Mouse (Mus musculus) kidney, adult 8-10 months (tissue): ENCODE data around the gene Pnpla2.

Experiments used
- DNase-seq, 2 experiments: peaks; one replicate each; pipeline ENCODE4 v3.0.0; 2022

The Pnpla2 gene

DNA sequence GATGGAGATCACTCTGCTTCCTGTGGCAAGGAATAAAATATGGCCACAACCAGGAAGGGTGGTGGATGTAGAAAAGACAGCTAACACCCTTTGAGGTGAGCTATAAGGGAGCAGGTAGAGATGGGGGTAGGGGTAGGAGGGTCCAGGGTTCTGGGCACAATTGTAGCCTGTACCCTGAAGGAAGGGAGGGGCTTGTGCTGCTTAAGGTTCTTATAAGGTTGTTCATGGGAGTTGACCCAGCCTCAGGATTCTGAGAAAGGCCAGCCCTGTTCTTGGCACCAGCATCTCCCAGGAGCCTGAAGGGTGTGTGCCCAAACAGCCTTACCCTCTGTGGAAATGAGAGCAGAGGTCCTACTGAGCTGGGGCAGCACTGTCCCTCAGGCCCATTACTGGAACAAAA lies 3.1 kb upstream of the Pnpla2 start:
- no peak for DNase-seq

DNA sequence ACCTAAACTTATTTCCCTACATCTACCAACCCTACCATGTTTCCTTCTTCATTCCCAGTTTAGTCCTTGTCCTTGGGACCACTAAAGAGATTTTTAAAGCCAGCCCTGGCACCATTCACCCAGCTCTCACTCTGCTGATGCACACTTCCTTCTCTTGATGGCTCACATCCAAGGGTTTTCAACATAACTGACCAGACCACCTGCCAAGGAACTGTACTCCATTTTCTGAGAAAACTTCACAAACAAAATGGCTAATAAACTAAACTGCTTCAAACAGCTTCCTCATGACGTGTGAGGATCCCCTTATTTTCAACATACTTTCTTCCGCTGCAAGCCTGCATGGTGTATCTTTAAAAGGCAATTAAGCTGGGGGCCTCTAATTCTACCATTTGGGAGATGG lies 1.4 kb upstream of the Pnpla2 start:
- DNase-seq: no peak

DNA sequence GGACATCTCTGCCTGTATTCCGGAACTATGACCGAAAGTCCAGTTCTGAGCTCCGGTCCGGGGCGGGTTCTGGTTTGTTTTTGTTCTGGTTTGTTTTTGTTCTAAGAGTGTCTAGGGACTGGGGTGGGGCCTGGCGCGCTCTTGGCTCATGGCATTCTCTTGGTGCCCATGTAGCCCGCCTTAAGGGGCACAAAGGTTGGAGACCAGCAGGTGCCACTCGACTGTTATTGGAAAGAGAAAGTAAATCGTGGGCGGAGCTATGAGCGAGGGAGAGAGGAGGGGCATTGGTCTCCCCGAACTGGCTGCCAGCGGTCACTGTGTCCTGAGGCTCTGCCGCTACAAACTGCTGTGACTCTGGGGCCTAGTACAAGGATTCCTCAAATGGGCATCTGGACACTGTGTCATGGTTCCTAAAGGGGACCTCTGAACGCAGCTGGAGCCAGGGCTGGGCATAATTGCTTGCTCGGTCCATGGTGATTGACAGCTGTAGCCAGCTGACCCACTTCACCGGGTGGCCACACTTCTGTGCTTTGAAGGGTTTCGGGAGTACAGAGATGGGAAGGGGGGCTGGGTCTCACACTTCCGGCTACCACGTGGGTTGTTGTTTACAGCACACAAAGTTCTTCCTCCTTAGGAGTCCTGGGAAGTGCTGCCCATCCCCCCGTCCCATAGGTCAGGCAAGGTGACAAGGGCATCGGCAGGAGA lies 764 bp downstream of the Pnpla2 start:
- DNase-seq: peak; percentile 90 to 92

DNA sequence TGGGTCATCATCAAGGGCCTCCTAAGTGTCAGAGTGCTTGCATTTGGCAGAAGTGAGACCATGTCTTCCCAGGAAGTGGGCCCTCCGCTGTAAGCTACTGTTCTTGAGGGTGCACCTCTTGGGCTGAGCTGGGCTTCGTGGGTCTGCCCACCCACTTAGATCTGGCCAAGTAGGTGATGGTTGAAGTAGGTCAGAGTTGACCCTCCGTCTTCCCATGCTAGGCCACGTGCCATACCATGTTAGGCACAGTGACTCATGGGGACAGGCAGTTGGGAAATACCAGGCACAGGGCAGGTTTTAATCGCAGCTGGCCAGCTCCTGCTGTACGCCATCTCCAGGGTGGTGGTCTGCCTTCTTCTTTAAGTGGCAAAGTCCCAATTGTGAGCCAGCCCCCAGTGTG lies 1.7 kb downstream of the Pnpla2 start:
- no peak for DNase-seq

DNA sequence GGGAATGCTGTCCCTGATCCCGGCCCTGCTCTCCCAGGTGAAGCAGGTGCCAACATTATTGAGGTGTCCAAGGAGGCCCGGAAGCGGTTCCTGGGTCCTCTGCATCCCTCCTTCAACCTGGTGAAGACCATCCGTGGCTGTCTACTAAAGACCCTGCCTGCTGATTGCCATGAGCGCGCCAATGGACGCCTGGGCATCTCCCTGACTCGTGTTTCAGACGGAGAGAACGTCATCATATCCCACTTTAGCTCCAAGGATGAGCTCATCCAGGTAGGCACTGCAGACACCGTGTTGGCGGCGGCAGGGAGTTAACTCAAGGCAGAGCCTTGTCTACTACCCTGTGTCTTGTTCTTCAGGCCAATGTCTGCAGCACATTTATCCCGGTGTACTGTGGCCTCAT lies 2.2 kb downstream of the Pnpla2 start:
- DNase-seq: no peak

DNA sequence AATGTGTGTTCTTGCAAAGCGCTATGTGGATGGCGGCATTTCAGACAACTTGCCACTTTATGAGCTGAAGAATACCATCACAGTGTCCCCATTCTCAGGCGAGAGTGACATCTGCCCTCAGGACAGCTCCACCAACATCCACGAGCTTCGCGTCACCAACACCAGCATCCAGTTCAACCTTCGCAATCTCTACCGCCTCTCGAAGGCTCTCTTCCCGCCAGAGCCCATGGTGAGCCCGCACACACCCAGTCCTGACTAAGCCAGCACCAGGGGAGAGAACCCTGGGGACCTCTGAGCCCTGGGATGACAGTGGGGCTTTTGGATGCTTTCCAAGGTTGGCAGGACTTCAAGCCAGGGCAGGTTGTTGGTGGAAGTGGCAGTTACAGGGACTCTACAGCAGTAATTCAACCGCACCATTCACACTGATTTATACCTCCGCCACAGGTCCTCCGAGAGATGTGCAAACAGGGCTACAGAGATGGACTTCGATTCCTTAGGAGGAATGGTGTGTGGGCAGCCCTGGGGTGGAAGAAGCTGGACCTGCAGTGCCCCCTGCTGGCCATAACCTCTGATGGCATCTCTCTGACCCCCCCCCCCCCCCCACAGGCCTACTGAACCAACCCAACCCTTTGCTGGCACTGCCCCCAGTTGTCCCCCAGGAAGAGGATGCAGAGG lies 3.1 kb downstream of the Pnpla2 start:
- DNase-seq: peak in 1 of 2 experiments; percentile 70

DNA sequence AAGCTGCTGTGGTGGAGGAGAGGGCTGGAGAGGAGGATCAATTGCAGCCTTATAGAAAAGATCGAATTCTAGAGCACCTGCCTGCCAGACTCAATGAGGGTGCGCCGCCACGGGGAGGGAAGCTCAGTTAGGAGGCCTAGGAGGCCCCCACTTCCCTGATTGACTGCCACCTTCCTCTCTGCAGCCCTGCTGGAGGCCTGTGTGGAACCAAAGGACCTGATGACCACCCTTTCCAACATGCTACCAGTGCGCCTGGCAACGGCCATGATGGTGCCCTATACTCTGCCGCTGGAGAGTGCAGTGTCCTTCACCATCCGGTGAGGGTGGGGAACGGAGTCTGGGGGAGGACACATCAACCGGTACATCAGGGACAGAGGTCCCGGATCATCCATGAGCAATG lies 3.7 kb downstream of the Pnpla2 start:
- DNase-seq: no peak

DNA sequence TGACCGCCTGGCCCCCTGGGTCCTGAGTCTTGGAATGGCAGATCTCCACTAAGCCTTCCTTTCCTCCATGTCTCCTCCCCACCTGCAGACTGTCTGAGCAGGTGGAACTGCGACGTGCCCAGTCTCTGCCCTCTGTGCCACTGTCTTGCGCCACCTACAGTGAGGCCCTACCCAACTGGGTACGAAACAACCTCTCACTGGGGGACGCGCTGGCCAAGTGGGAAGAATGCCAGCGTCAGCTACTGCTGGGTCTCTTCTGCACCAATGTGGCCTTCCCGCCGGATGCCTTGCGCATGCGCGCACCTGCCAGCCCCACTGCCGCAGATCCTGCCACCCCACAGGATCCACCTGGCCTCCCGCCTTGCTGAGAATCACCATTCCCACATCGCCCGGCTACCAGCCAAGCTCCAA lies 4.3 kb downstream of the Pnpla2 start:
- DNase-seq: no peak

DNA sequence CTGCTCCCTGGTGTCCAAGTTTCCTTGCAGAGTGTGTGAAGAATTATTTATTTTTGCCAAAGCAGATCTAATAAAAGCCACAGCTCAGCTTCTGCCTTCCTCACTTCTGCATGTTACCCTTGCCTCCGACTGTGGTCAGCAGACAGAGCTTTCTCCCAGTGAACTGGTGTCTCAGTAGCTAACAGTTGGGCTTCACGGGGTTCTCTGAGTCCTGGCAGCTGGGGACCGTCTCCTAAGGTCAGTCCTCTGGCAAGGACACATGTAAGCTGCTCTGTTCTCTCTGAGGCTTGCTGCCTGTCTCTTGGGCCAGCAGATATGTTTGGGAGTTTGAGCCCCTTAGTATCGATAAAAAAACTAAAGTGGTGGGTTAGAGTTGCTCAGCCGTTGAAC lies 5.0 kb downstream of the Pnpla2 start:
- no peak for DNase-seq

DNA sequence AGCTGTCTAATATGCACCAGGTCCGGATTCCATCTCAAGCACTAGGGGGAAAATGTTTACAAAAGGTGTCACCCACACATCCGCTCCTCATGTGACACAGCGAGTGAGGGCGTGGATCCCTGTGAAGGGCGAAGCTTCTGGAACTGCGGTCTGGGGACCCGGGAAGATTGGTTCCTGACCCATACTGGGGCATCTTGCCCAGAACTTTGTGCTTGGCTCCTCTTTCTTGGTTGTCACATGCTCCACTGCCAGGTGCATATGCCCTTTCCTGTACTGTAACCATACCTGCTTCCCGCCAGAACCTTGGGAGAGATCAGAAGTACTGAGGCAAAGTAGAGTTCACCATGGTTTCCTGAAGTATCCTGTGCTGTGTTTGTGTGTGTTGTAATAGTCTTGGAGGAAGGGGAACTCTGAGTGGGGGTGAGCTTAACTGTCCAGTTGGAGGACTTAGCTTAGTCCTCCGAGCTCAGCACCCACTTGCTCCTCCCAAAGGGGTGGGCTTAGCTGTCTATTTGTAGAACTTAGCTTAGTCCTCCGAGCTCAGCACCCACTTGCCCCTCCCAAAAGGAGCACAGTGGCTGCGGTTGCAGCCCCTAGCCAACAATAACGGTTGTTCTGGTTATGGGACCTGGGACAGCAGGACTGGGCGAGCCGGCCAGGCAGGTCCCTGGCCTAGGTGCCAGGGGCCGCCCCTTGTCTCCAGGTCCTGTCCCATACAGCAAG lies 5.6 kb downstream of the Pnpla2 start, which contains the start of gene Cracr2b:
TSS of gene Cracr2b (plus strand) at position 704 of the 723 bp plus-strand sequence.
- no peak for DNase-seq

DNA sequence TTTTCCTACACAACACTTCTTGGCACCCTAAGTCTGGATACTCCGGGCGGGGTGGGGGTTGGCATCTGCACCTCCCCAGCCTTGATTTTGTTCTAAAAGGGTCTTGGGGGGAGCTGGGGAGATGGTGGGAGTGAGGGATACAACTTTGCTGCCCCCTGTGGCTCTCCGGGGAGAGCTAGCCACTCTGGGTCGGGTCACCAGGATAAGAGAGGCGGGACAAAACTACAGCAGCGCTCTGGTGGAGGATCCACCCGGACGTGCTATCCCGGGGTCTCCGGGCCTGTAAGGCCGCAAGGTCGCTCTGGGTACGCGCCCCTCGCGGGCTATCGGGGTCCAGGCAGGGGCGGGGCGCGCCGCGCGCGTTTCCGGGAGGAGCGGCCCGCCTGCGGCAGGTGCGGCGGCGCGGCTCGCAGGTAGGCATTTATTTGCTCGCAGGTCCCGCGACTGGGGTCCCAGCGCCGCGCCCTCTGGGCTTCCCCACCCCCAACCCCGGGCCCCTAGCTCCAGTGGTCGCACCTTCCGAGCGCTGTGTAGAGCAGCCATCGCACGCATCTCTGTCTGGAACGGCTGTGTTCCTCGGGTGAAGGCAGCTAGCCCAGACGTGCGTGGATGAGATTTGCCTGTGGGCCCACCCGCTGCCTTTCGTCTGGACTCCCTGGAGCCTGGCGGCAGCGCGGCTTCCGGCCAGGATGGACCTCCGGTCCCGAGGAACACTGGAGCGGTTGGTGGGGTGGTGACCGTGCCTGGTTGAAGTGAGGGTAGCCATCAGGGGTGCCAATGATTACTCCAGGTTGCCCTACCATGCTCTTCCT lies 6.7 kb downstream of the Pnpla2 start:
- peak in 1 of 2 experiments; percentile 16 for DNase-seq

DNA sequence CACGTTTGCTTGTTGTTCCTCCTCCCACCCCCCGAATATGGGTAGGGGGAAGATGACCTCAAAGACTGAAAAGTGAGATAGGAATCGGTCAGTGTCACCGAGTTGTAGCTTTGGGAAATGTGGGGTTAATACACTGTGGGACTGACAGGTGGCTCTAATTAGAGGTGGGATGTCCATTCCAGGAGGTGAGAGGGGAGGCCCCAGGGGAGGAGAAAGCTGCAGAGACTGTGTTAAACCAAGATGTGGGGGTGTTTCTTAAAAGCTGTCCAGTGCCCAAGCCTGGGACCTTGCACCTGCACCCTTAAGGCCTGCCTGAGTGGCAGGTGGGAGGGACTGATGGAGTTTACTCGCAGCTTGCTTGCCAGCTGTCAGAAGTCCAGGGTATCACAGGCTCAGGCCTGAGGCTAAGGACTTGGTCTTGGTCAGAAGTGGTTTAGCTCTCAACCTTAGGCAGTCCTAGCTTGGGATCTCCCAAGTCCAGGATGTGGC lies 7.4 kb downstream of the Pnpla2 start:
- peak; percentile 75 to 78 for DNase-seq

DNA sequence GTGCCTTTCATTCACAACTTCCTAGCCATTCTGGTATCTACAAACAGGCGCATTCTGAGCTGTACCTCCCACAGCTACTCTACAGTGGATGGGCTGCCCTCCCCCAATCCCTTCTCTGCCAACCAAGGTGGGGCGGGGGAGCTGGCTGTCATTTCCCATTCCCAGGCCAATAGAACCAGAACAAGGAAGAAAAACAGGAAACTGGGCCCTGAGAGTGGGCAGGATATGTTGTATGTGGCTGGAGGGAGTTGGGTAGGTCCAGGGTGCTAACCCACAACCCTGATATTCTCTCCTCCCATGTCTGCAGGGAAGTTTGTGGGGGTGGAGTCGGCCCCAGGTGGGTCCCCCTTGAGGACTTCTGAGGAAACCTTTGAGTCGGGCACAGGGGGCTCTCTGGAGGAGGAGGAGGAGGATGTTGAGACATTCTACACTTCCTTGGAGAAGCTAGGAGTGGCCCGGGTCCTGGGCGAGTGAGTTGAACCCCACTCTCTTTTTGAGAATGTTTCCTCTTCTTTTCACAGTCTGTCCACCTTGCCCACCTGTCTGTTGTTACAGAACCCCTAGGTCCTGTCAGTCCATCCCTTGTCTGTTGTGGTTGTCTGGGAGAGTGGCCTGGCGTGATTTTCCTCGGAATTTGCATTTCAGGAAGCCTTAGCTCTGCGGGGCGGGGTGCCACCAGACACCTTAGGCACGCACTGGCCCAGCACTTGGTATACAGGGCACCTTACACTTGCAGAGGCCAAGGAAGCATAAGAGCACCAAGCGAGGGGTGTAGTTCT lies 9.0 kb downstream of the Pnpla2 start:
- peak in 1 of 2 experiments; percentile 69 for DNase-seq

DNA sequence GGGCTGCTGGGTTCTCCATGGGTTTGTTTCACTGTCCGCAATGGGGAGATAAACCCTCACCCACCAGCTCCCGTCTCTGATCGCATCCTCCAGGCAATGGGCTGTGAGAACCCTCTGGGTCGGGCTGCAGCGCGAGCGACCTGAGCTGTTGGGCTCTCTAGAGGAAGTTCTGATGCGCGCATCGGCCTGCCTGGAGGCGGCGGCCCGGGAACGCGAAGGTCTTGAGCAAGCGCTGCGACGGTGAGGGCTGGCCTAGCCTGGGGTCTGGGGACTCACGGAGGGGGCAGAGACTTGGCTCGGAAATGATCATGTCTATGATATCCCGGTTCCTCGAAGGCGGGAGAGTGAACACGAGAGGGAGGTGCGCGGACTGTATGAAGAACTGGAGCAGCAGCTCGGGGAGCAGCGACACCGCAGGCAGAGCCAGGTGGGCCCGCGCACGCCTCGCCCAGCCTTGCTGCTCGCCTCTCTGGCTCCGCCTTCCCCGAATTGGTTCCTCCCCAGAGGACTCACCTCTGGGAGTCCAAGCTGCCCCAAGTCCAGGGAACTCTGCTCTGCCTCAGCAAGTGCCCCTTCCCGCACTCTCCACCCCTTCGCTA lies 9.7 kb downstream of the Pnpla2 start:
- DNase-seq: no peak

DNA sequence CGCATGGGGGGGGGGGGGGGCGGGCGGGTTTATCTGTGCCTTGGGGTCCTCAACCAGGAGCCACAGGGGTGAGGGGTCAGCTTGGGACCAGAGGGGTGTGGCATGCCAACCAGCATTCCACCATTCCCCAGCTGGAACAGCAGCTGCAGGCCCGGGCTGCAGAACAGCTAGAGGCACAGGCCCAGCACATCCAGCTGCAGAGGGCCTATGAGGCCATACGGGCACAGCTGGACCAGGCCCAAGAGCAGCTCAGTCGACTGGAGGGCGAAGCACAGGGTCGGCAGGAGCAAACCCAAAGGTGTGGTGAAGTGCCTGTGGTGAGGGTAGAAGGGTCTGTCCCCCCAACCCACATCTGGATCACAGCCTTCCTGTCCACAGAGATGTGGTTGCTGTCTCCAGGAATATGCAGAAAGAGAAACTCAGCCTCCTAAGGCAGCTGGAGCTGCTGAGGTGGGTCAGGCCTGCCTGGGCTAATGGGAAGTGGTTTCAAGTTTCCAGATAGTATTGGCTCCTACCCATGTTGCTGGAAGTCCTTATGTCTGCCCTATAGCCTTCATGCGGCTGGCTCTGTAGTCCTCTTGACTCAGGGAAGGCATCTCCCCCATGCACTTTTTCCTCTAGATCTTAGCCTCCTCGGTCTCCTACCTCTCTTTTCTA lies 10.5 kb downstream of the Pnpla2 start:
- DNase-seq: no peak

DNA sequence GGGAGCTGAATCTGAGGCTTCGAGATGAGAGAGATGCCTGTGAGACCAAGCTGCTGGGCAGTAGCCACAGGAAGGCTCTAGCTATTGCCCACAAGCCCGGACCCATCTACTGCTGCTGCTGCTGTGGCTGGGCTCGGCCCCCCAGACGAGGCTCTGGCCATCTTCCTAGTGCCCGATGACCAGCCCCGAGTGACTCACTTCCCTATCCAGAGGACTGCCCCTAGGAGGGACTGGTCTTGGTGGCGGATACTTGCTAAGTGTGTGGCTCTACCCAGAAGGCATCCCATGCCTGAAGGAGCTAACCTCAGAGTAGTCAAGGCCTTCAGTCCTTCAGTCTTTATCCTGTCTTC lies 11.0 kb downstream of the Pnpla2 start:
- no peak for DNase-seq

DNA sequence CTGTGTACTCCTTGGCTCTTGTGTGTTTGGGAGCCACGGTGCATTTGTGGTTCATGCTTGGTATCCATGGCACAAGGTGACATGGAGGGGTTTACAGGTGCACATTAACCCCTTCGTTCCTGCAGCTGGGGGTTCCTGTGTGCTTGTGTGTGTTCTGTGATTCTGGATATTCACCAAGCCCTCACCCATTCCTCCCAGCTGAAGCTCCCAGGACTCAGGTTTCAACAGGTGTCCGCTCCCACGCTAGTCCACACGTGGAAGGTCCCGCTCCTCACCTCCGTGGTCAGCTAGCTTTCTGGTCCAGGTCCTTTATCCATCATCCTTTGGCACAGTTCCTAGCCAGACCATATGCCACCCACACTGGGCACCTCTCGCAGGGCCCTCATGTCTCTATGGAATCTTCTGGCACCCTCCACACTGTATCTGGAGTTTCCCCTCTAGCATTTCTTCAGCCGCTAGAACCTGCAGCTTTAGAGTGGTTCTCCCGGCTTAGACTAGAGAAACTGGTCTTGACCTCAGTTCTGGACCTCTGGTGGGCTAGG lies 11.7 kb downstream of the Pnpla2 start:
- DNase-seq: no peak

DNA sequence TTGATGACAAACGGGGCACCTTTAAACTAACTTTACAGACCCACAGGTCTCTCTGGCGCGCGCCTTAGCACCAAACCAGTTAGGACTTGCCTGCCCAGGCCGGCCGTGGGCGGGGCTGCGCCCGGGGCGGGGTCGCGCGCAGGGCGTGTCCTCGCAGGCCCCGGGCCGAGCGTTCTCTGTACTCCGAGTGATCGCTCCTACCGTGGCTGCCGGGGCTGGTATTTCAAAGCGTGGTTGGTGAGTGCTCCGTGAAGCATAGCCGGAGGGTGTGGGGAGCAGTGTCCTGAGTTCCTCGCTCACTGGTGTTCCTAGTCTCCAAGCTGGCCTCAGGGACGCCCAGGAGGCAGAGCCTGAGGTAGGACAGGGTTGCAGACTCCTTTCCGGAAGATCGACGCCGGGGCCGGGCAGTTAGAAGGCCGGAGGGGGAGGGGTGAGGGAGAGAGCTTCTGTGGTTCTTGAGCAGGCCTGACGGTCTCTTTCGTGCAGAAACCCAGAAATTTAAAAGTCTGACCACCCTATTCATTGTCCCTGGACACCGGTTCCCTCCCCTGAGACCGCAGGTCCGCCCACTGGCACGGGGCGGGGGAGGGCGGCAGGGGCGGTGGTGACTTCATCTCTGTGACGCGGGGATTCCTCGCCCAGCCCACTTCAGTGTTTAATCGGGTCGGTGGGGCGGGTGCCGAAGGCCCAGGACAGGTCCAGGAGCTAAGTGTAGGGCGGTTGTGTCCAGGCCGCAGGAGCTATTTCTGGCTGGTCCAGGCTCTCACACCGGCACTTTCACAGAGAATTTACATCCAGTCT lies 12.4 kb downstream of the Pnpla2 start, which contains the start of gene Cd151:
TSS of gene Cd151 (plus strand) at position 163 of the 801 bp plus-strand sequence.
- peak; percentile 93 for DNase-seq

DNA sequence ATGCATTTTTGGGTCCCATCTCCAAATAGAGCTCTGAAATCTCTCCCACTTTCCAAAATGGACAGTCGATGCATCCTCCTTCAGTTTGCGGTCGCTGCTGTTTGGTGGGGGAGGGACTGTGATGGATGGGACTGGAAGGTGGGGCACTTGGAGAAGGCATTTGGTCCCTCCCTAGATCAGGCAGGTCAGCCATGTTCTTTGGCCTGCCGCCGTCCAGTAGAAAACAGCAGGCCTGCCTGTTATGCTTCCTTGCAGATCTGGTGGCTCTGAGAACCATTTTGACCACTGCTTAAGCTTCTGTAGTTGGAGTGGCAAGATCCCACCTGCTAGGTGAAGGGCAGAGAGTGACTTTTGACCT lies 13.1 kb downstream of the Pnpla2 start:
- no peak for DNase-seq
